Mouse (Mus musculus) MEL (cell line): Measurements from ENCODE around the gene Pfkfb1. TPM values are rescaled to one million over a fixed set of nuclear protein-coding genes. Genes with fewer than 3 reads are reported as not detected.

Source experiments
- DNase-seq: peaks from one replicate; pipeline ENCODE4 v3.0.0; 2011; ENCODE audit warnings: low read depth, low spot score
- H3K27ac ChIP-seq: 2 replicates; pipeline ENCODE4 v1.5.1; 2012; ENCODE audit warnings: low read depth, mild to moderate bottlenecking, control low read depth, low read length, moderate library complexity; ENCODE audit not compliant: control insufficient read depth
- H3K27me3 ChIP-seq, 2 experiments: fragments of 150-350 bp in 1 of 2; sonication (generic) in 1 of 2; 2 replicates each; pipeline ENCODE4 v1.6.1; 2012; ENCODE audit warnings: low read length in 2 of 2, mild to moderate bottlenecking in 2 of 2, improper control_type of control experiment in 1 of 2, moderate library complexity in 1 of 2; ENCODE audit not compliant: insufficient read depth in 2 of 2, control insufficient read depth in 1 of 2
- H3K36me3 ChIP-seq, 2 experiments: 2 replicates each; pipeline ENCODE4 v1.6.1; 2012 to 2014; ENCODE audit warnings: low read length in 2 of 2, improper control_type of control experiment in 1 of 2, inconsistent platforms in 1 of 2, mild to moderate bottlenecking in 1 of 2; ENCODE audit not compliant: insufficient read depth in 2 of 2, control insufficient read depth in 1 of 2
- H3K4me1 ChIP-seq, 2 experiments: fragments of 150-350 bp in 1 of 2; sonication (generic) in 1 of 2; 2 replicates each; pipeline ENCODE4 v1.6.1; 2012; ENCODE audit warnings: low read length in 2 of 2, improper control_type of control experiment in 1 of 2, mild to moderate bottlenecking in 1 of 2; ENCODE audit not compliant: insufficient read depth in 2 of 2, control insufficient read depth in 1 of 2
- H3K4me3 ChIP-seq, 2 experiments: fragments of 150-350 bp in 1 of 2; sonication (generic) in 1 of 2; 2 replicates each; pipeline ENCODE4 v1.5.1; 2012; ENCODE audit warnings: low read depth in 2 of 2, low read length in 2 of 2, mild to moderate bottlenecking in 2 of 2, moderate library complexity in 2 of 2, control low read depth in 1 of 2, improper control_type of control experiment in 1 of 2; ENCODE audit not compliant: control insufficient read depth in 1 of 2, insufficient read depth in 1 of 2
- H3K79me2 ChIP-seq: 2 replicates; pipeline ENCODE4 v1.6.1; 2012; ENCODE audit warnings: mild to moderate bottlenecking, low read length, moderate library complexity; ENCODE audit not compliant: control insufficient read depth, poor library complexity, insufficient read depth
- H3K9ac ChIP-seq: 2 replicates; pipeline ENCODE4 v1.6.1; 2012; ENCODE audit warnings: low read depth, mild to moderate bottlenecking, control low read depth, low read length, moderate library complexity; ENCODE audit not compliant: control insufficient read depth, poor library complexity, severe bottlenecking
- H3K9me3 ChIP-seq: fragments of 150-350 bp; sonication (generic); replicated peaks from 2 replicates; pipeline ENCODE4 v1.6.1; 2012; ENCODE audit warnings: mild to moderate bottlenecking, low read length, improper control_type of control experiment, moderate library complexity; ENCODE audit not compliant: insufficient read depth
- NELFE ChIP-seq: IDR thresholded peaks from 2 replicates; pipeline ENCODE4 v1.6.1; 2011; ENCODE audit warnings: low read depth, low read length, improper control_type of control experiment
- polyA plus RNA-seq, 2 experiments: library from polyadenylated mRNA; stranded (reverse) in 1 of 2; unstranded in 1 of 2; fragments of >175 nt in 1 of 2; fragments of >200 nt in 1 of 2; gene quantifications; 2 replicates each; pipeline versions ENCODE4 v1.2.1 to v1.2.4; 2012; ENCODE audit warnings: low replicate concordance in 2 of 2, low read depth in 1 of 2; ENCODE audit not compliant: insufficient read length in 2 of 2, insufficient read depth in 1 of 2, missing spikeins in 1 of 2
- total RNA-seq: library from RNA; depleted of rRNA; stranded (reverse); fragments of 300-350 nt; gene quantifications from 2 replicates; pipeline ENCODE4 v1.2.3, GENCODE M21; 2012; rRNA removed

Pfkfb1 gene
- total and polyA plus RNA-seq, 3 experiments, result 1.9 to 10.3 TPM; not detected in 1

GRCm38 (mm10) chrX:150677505-150677904 lies 89.5 kb downstream of the Pfkfb1 start:
- DNase-seq, result no peak
- Histone ChIP-seq H3K79me2 (no peaks in the 10 kb centered on the region), H3K27me3 (no peaks in the 10 kb centered on the region; a peak in 1 of 4 replicates), H3K27ac (no peak overlapping the region), H3K4me3 (no peak overlapping the region), H3K4me1 (no peaks in the 10 kb centered on the region), H3K9me3 (no peaks in the 10 kb centered on the region), H3K9ac (no peak overlapping the region), H3K36me3 (no peaks in the 10 kb centered on the region)
- TF ChIP-seq NELFE, result no peak

Other genes with a start within 250 kb of the Pfkfb1 start
- 36.4 and 37.1 TPM in 2 replicates for gene Tmem29, start 129.1 kb upstream of the Pfkfb1 start, total RNA-seq
- 10 to 100 TPM in 1 of 2 experiments, not detected in 1; 66.5 TPM for gene Tmem29, start 129.1 kb upstream of the Pfkfb1 start, polyA plus RNA-seq
- gene Alas2, start 40.9 kb upstream of the Pfkfb1 start, total RNA-seq, result 22.6 and 35.6 TPM in 2 replicates
- gene Alas2, start 40.9 kb upstream of the Pfkfb1 start, polyA plus RNA-seq, result 10 to 100 TPM in 1 of 2 experiments, not detected in 1; 79.1 TPM
- gene Apex2, start 1.6 kb downstream of the Pfkfb1 start, total RNA-seq, result 11.5 and 11.9 TPM in 2 replicates
- 10 to 100 TPM in 1 of 2 experiments, not detected in 1; 23.4 TPM for gene Apex2, start 1.6 kb downstream of the Pfkfb1 start, polyA plus RNA-seq
- not detected in 2 replicates for gene Tro, start 69.4 kb downstream of the Pfkfb1 start, total RNA-seq
- under 1 TPM in 1 of 2 experiments, not detected in 1; 0.04 TPM for gene Tro, start 69.4 kb downstream of the Pfkfb1 start, polyA plus RNA-seq
- gene Maged2, start 226.1 kb downstream of the Pfkfb1 start, total RNA-seq, result not detected in 2 replicates
- not detected for gene Maged2, start 226.1 kb downstream of the Pfkfb1 start, polyA plus RNA-seq